Mouse (Mus musculus) yolk sac, embryonic 10.5 days (tissue): Measurements from ENCODE around the gene Kcns1.
"Not testable (repeated sequence)": the region's sequence is repeated elsewhere in the genome, so short reads cannot be mapped to it uniquely, and the experiment has no call there.

Experiments
- DNase-seq: peaks from one replicate; pipeline ENCODE4 v3.0.0-alpha.2; 2017; ENCODE audit warnings: low spot score

The Kcns1 gene

GRCm38 (mm10) chr2:164170902-164171301, at the start of gene Kcns1:
TSS of gene Kcns1 (minus strand) at chr2:164171113.
- no peak for DNase-seq

- no peak for DNase-seq
Measured at GRCm38 (mm10) chr2:164219295-164219694, 48.4 kb upstream of the Kcns1 start.

DNA sequence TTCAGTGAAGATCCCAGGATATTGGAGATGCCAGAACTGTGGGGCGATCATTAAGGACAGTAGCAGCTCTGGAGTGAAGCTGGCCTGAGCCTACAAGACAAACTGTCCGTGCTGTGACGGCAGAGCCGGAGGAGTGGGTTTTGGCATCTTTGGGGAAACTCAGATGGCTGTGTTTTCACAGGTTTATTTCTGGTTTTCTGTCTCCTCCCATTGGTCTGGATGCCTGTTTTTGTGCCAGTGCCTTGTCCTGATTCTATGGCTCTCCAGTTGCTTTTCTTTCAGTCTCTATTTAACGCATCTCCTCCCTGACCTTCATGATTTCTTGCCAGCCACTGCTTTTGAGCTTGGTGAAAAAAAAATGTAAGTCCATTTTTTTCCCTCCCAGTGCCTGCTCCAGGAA, 41.8 kb upstream of the Kcns1 start:
- no peak for DNase-seq

DNA sequence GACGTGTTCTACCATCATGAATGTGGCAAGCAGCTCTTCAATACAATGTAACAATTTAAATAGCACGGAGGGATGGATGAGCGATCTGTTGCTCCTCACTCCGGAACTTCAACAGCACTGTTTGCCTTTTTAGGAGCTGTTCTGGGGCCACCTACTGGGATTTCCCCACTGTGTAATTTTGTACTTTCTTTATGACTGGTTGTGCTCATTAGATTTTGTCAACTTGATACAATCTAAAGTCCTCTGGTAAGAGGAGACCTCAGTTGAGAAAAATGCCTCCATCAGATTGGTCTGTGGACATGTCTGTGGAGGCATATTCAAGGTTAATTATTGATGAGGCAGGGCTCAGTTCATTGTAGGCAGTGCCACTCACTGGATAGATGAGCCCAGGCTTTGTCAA, 40.0 kb upstream of the Kcns1 start:
- no peak for DNase-seq

DNA sequence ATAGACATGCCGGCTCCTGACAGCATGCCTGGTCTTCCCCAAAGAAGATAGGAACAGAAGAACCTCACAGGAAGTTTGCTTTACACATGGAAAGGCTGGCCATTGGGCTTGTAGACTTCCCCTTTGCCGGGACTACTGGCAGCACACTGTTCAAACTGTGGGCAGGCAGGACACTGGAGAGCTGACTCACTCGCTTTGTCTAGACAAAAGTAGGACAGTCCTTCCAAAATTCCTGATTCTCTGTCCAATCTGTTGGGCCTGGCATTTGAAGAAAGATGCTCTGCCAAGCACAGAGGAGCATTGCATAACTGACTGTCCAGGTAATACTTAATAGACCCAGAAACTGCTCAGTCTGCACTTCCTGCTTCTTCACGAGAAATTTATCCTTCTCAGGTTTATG, 35.8 kb upstream of the Kcns1 start:
- DNase-seq = no peak

DNA sequence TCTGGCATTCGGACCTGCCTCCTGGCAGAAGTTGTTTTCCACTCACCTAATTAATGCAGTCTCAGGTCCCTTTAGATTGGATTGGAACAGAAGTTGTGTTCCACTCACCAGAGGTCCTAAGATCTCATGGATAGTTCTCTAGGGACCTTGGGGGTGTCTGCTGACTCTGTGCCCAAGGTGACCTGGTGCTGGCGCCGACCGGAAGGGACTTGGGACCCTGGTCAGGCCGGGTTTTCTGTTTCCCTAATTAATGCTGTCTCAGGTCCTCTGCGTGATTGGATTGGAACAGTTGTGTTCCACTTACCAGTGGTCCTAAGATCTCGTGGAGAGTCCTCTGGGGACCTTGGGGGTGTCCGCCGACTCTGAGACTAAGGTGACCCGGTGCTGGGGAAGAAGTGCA, 35.1 kb upstream of the Kcns1 start:
- DNase-seq = not testable (repeated sequence)

DNA sequence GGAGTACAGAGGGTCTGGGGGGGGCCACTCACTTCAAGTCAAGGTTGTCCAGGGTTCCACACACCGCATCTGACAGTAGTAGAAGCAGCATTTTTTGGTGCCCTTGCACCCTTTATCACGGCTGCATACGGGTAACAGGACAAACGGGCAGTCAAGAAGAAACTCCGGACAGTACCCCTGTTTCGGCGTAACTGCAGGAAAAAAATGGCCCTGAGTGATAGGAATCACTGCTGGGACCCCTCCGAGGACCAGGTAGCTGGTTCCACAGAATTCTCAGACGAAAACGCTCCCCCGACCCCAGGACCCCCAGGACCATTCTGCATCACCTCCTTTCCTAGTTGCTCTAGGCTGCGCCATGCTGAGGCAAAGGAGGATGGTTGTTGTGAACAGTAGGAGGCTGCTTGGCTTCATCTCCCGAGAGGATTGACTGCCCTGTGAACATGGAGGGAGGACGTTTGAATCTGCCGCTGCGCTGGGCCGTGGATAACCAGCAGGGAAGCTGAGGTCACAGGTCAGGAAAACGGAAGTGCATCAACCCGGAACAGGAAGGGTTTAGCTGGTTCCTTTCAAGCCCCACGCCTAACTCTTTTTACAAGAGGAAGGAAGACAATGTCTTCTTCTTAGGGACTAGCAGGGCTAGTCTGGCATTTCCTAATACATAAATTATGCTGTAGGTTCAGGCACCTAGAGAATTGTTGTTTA, 28.9 kb upstream of the Kcns1 start, which contains the start of gene Wfdc15a:
Gene Wfdc15a (minus strand): TSS at position 505 of the 702 bp plus-strand sequence.
- no peak for DNase-seq

DNA sequence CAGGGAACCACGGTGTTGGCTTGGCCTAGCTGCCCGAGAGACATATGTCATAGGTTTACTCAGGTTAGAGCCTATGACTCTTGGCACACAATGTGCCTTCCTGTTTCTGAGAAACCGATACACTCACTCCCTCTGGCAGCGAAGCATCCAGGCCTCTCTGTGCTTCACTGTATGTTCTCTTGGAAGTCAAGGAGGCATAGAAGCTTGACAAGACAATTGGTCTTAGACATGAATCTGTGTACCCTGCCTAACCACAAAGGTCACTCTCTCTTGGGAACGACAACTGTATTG, 25.7 kb upstream of the Kcns1 start:
- no peak for DNase-seq

- no peak for DNase-seq
Measured at GRCm38 (mm10) chr2:164195971-164196699, 25.2 kb upstream of the Kcns1 start.

DNA sequence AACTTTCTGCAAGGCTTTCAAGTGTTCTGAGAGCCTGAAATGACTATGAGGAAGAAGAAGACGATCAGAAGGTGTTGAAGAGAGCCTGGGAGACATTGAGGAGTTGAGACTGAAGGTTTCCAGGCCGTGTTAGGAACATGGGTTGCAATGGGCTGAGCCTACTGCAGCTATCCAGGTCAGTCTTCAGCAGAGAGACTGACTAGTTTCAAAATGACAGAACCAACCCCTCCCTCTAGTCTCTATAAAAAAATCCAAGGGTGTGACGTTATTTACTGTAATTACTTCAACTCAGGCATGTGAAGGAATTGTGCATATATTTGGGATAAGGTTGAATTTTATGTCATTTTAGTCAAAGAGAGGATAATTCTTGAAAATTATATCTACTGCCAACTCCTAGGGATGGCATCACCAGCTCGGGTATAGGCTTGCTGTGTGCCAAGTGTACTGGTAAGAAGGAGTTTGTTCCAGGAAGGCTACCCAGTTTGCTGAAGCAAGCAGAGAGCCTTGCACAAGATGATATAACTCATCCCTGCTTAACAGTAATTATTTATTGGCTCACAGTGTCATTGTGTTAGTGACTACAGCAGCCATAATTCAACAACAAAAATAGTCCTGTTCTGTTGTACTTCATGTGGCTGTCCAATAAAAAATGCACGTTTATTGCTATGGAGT, 24.2 kb upstream of the Kcns1 start:
- DNase-seq = no peak

DNA sequence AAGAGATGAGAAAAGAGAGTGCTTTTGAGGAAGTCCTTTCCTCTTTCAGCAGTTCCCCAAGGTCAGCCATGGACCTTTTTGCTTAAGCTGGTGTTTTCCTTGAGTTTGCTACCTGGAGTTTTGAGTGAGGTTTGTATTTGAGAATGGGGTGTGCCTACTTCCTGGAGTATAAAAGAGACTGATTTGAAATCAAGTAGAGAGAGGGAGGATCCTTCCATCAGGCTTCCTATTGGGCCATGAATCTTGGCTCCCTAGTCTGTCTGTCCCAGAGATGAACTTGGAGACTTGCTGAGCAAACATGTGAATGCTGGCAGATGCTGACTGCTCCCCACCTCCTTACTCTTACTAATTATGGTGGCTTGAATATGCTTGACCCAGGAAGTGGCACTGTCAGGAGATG, 21.4 kb upstream of the Kcns1 start:
- DNase-seq = no peak

DNA sequence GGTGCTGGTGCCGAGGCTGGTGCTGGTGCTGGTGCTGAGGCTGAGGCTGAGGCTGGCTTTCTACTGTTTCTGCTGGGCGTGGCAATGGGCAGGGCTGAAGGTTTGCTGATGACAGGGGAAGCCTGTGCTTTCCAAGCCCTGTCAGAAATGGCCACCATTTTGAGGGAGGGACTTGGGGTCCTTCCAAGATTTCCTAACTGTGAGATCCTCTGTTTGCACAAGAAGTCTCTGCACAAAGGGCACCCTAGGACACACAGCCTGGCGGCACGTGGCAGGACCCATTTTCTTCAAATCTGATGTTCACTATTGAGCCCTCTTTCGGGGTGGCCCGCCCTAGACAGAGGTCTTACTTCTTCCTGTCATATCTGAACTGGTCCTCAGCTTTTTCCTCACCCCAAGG, 19.7 kb upstream of the Kcns1 start, which contains the start of gene Wfdc12:
Gene Wfdc12 (minus strand): TSS at position 33 of the 400 bp plus-strand sequence.
- no peak for DNase-seq

- no peak for DNase-seq
Measured at GRCm38 (mm10) chr2:164188722-164189121, 17.8 kb upstream of the Kcns1 start.

DNA sequence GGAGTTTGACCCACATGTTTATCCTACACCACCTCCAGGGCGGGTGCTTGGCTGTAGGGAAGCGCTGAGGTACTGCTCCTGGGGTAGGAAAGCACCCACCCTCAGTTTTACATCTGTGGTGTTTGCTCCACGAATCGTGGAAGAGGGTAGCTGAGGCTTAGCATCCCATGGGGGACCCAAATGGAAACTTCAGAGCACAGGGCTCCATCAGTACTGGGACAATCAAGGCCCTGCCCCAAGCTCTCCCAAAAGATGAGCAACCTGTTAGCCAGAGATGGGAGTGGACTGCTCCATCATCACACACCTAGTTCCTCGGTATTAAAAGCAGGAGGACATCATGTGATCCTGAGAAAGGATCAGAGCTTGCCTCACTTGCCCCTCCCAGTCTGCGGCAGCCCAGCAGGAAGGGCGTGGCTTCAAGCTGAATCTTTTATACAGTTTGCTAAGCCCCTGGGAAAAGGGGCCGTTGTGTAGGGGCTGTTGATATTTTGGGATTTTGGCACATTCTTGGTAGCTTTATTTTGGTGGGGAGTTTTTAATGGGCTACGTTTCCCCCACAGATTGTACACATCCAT, 13.3 kb upstream of the Kcns1 start:
- DNase-seq = no peak

DNA sequence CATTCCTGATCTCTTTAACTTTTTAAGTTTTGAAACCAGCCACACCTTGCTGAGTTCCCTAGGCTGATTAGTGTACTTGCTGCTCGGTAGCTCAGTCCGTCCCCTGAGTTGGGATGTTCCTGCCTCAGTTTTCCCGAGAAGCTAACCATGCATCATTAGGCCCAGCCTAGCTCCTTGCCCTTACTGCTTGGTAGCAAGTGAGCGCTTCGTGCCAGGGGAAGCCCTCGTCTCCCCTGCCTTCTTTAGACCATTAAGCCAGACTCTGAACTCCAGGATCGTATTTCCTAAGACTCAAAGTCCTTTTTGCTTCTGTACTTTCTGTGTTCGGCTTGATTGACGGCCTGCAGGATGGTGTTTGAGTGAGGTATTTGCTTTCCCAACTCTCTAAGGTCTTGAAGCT, 12.4 kb upstream of the Kcns1 start:
- no peak for DNase-seq

DNA sequence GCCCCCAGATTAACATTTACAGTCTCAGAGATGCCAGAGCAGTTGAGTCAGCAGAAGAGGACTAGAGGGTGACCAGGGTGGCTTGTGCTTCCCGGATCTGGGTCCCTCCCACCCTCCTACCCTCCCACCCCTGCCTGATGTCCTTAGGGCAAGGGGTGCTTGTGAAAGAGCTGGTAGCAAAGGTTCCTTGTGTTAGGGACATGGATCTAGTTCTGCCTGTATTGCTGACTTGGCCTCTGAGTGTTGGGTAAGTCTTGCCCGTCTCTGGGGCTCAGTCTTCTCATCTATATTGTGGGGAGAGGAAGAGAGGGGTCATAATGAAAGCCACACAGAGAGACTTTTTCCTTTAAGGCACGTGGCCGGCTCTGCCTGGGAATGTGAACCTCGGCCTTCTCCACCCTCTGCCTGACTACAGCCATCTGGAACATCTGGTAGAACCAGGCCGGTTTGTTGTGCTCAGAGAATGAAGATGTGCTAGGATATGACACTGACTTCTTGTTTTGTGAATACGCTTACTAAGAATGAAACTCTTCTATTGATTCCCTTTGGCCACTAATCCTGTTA, 11.9 kb upstream of the Kcns1 start, which contains the start of gene Wfdc5:
Gene Wfdc5 (minus strand): TSS at position 51 of the 564 bp plus-strand sequence.
- no peak for DNase-seq

GRCm38 (mm10) chr2:164180770-164181169, 9.9 kb upstream of the Kcns1 start:
- no peak for DNase-seq

- no peak for DNase-seq
Measured at GRCm38 (mm10) chr2:164180124-164180523, 9.2 kb upstream of the Kcns1 start.

GRCm38 (mm10) chr2:164177831-164178230, 6.9 kb upstream of the Kcns1 start:
- DNase-seq = no peak

GRCm38 (mm10) chr2:164175850-164176249, 4.9 kb upstream of the Kcns1 start:
- no peak for DNase-seq

DNA sequence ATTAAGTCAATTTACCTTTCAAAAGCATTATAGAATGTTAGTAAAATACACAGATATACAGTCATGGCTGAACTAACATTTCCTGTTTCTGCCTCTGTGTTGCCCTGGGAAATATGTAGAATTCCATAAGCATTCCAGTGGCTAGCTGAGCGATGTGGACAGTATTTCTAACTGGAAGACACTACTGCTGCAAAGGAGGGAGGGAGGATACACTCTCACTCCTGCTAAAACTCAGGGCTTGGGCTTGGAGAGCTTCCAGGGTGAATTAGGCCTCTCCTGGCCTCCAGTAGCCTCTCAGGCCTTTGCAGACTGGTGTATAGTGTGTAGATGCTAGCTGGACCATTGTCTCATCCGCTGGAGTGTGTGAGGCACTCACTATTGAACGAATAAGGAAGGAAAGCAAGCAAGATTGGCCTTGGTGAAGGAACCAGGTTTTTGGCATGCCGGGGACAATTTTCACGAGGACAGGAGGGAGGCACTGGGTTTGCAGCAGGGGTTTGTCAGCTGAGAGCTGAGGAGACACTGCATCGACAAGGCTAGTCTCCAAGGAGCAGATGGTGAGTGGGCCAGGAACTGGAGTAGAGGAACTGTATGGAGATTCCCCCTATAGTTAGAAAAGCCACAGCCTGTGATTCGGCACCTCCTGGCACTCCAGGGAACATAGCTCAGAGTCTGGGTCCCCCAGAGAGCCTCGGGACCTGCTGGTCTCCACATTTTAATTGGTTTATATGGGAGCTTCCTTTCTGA, 3.9 kb upstream of the Kcns1 start:
- no peak for DNase-seq

- DNase-seq = no peak
Measured at GRCm38 (mm10) chr2:164173394-164173793, 2.5 kb upstream of the Kcns1 start.
